Mouse (Mus musculus) liver, embryonic 13.5 days (tissue): Measurements from ENCODE around the gene Casz1. TPM values are rescaled to one million over a fixed set of nuclear protein-coding genes. Genes with fewer than 3 reads are reported as not detected.

ENCODE experiments used
- ATAC-seq: fragments of 200-750 bp; cut with Nextera tagmentation; 2 replicates; pipeline ENCODE4 v1.8.0; 2017; ENCODE audit warnings: low read depth, mild to moderate bottlenecking, moderate number of reproducible peaks, moderate library complexity
- DNase-seq: peaks from one replicate; pipeline ENCODE4 v3.0.0; 2022
- H3K27ac ChIP-seq: fragments of 300-500 bp; sonication (generic); 2 replicates; pipeline ENCODE4 v1.5.1; 2015; ENCODE audit warnings: moderate library complexity, mild to moderate bottlenecking, inconsistent platforms
- H3K27me3 ChIP-seq: fragments of 300-500 bp; sonication (generic); 2 replicates; pipeline ENCODE4 v1.6.1; 2015; ENCODE audit warnings: mild to moderate bottlenecking, inconsistent platforms
- H3K36me3 ChIP-seq: fragments of 300-500 bp; sonication (generic); 2 replicates; pipeline ENCODE4 v1.6.1; 2015; ENCODE audit warnings: mild to moderate bottlenecking, inconsistent platforms
- H3K4me1 ChIP-seq: fragments of 300-500 bp; sonication (generic); replicated peaks from 2 replicates; pipeline ENCODE4 v1.6.1; 2015; ENCODE audit warnings: inconsistent platforms
- H3K4me2 ChIP-seq: fragments of 300-500 bp; sonication (generic); 2 replicates; pipeline ENCODE4 v1.6.1; 2015; ENCODE audit warnings: inconsistent platforms, mild to moderate bottlenecking, moderate library complexity
- H3K4me3 ChIP-seq: fragments of 300-500 bp; sonication (generic); replicated peaks from 2 replicates; pipeline ENCODE4 v1.5.1; 2015; ENCODE audit warnings: mild to moderate bottlenecking, inconsistent platforms
- H3K9ac ChIP-seq: fragments of 300-500 bp; sonication (generic); 2 replicates; pipeline ENCODE4 v1.6.1; 2015; ENCODE audit warnings: mild to moderate bottlenecking, inconsistent platforms
- H3K9me3 ChIP-seq: fragments of 300-500 bp; sonication (generic); replicated peaks from 2 replicates; pipeline ENCODE4 v1.6.1; 2016; ENCODE audit warnings: inconsistent platforms
- WGBS: fragments of 180-500 bp; shearing (Covaris S2); methylation state at CpG from one replicate; pipeline ENCODE4 v1.1.7; 2015; ENCODE audit not compliant: insufficient replicate concordance; 5-methylcytosine and 5-hydroxymethylcytosine counted together
- polyA plus RNA-seq: library from polyadenylated mRNA; unstranded; fragments of >200 nt; fragmentation: Nextera tagmentation; extraction: Ambion mirVana; gene quantifications from 2 replicates; pipeline ENCODE4 v1.2.1, GENCODE M21; 2015

Gene Casz1
- polyA plus RNA-seq, 1 experiment from 2014 or later = 0.45 TPM

GRCm38 (mm10) chr4:148866812-148867470, 62.7 kb downstream of the Casz1 start:
- no peak for ATAC-seq
- H3K27me3 ChIP-seq = peaks cover 18% of the 10 kb centered on the region
- H3K4me3 ChIP-seq = no peak overlapping the region
- DNase-seq = no peak
- H3K4me2 ChIP-seq = no peak overlapping the region
- H3K4me1 ChIP-seq = no peaks in the 10 kb centered on the region
- 13% methylated on average over 12 of the region's 12 CpGs for WGBS
- H3K9me3 ChIP-seq = no peaks in the 10 kb centered on the region
- no peak overlapping the region for H3K27ac ChIP-seq
- no peak overlapping the region for H3K9ac ChIP-seq
- H3K36me3 ChIP-seq = no peaks in the 10 kb centered on the region

- no peak for ATAC-seq
- no peak for DNase-seq
Observed at GRCm38 (mm10) chr4:148867721-148868397, 63.6 kb downstream of the Casz1 start.

GRCm38 (mm10) chr4:148869566-148869965, 65.3 kb downstream of the Casz1 start:
- no peaks in the 10 kb centered on the region for H3K4me1 ChIP-seq
- peaks cover 35% of the 10 kb centered on the region for H3K27me3 ChIP-seq
- H3K27ac ChIP-seq = no peak overlapping the region
- DNase-seq = no peak
- H3K4me3 ChIP-seq = no peak overlapping the region
- no peaks in the 10 kb centered on the region for H3K9me3 ChIP-seq
- WGBS = 76% methylated on average over 7 of the region's 7 CpGs
- H3K9ac ChIP-seq = no peak overlapping the region
- H3K4me2 ChIP-seq = no peak overlapping the region
- no peaks in the 10 kb centered on the region for H3K36me3 ChIP-seq
- ATAC-seq = no peak

More at GRCm38 (mm10) chr4:148867721-148868397, 63.6 kb downstream of the Casz1 start:
- Histone ChIP-seq H3K4me1 (no peaks in the 10 kb centered on the region), H3K36me3 (no peaks in the 10 kb centered on the region), H3K4me3 (no peak overlapping the region), H3K9ac (no peak overlapping the region), H3K4me2 (no peak overlapping the region), H3K27ac (no peak overlapping the region), H3K27me3 (peaks cover 24% of the 10 kb centered on the region), H3K9me3 (no peaks in the 10 kb centered on the region)
- 61% methylated on average over 11 of the region's 11 CpGs for WGBS

- Histone ChIP-seq H3K4me3 (no peak overlapping the region), H3K4me1 (no peaks in the 10 kb centered on the region), H3K9ac (no peak overlapping the region), H3K27me3 (peaks cover 39% of the 10 kb centered on the region), H3K27ac (no peak overlapping the region), H3K9me3 (no peaks in the 10 kb centered on the region), H3K36me3 (no peaks in the 10 kb centered on the region), H3K4me2 (no peak overlapping the region)
- WGBS = 74% methylated on average over 4 of the region's 4 CpGs
- ATAC-seq (no peak), DNase-seq (no peak)
Observed at GRCm38 (mm10) chr4:148870496-148870895, 66.3 kb downstream of the Casz1 start.

- Histone ChIP-seq H3K27me3 (peaks cover 45% of the 10 kb centered on the region), H3K4me1 (no peaks in the 10 kb centered on the region)
- WGBS = 54% methylated on average over 10 of the region's 10 CpGs
Observed at GRCm38 (mm10) chr4:148871751-148872334, 67.6 kb downstream of the Casz1 start.

GRCm38 (mm10) chr4:148872372-148872771, 68.1 kb downstream of the Casz1 start:
- Histone ChIP-seq H3K36me3 (no peaks in the 10 kb centered on the region), H3K27ac (no peak overlapping the region), H3K4me2 (no peak overlapping the region), H3K9me3 (no peaks in the 10 kb centered on the region), H3K27me3 (peaks cover 47% of the 10 kb centered on the region), H3K9ac (no peak overlapping the region), H3K4me1 (peaks cover 4% of the 10 kb centered on the region; the same call in 1 of the 2 replicates), H3K4me3 (no peak overlapping the region)
- WGBS = 60% methylated on average over 9 of the region's 9 CpGs
- ATAC-seq = no peak
- no peak for DNase-seq

More at GRCm38 (mm10) chr4:148871751-148872334, 67.6 kb downstream of the Casz1 start:
- H3K27ac ChIP-seq = no peak overlapping the region
- DNase-seq (no peak), ATAC-seq (no peak)
- H3K36me3 ChIP-seq = no peaks in the 10 kb centered on the region
- no peak overlapping the region for H3K4me2 ChIP-seq
- no peak overlapping the region for H3K9ac ChIP-seq
- no peak overlapping the region for H3K4me3 ChIP-seq
- H3K9me3 ChIP-seq = no peaks in the 10 kb centered on the region

GRCm38 (mm10) chr4:148872783-148873182, 68.6 kb downstream of the Casz1 start:
- no peaks in the 10 kb centered on the region for H3K9me3 ChIP-seq
- H3K4me3 ChIP-seq = no peak overlapping the region
- H3K27me3 ChIP-seq = peaks cover 48% of the 10 kb centered on the region
- DNase-seq = no peak
- H3K4me1 ChIP-seq = peaks cover 4% of the 10 kb centered on the region; the same call in 1 of the 2 replicates
- no peak overlapping the region for H3K9ac ChIP-seq
- no peak overlapping the region for H3K27ac ChIP-seq
- no peak for ATAC-seq
- no peak overlapping the region for H3K4me2 ChIP-seq
- 59% methylated on average over 12 of the region's 12 CpGs for WGBS
- no peaks in the 10 kb centered on the region for H3K36me3 ChIP-seq

GRCm38 (mm10) chr4:148876166-148876565, 71.9 kb downstream of the Casz1 start:
- H3K27ac ChIP-seq = no peak overlapping the region
- no peak overlapping the region for H3K4me2 ChIP-seq
- peaks cover 71% of the 10 kb centered on the region for H3K27me3 ChIP-seq
- H3K36me3 ChIP-seq = no peaks in the 10 kb centered on the region
- WGBS = 78% methylated on average over 9 of the region's 9 CpGs
- ATAC-seq = no peak
- no peak overlapping the region for H3K4me3 ChIP-seq
- H3K9me3 ChIP-seq = no peaks in the 10 kb centered on the region
- no peak overlapping the region for H3K9ac ChIP-seq
- H3K4me1 ChIP-seq = peaks cover 18% of the 10 kb centered on the region
- DNase-seq = no peak

- Histone ChIP-seq H3K9me3 (no peaks in the 10 kb centered on the region), H3K27ac (no peak overlapping the region), H3K27me3 (peaks cover 76% of the 10 kb centered on the region), H3K9ac (no peak overlapping the region), H3K4me1 (peaks cover 22% of the 10 kb centered on the region), H3K4me3 (no peak overlapping the region), H3K36me3 (no peaks in the 10 kb centered on the region), H3K4me2 (no peak overlapping the region)
- DNase-seq = no peak
- ATAC-seq = no peak
- 57% methylated on average over 8 of the region's 8 CpGs for WGBS
Observed at GRCm38 (mm10) chr4:148876867-148877266, 72.6 kb downstream of the Casz1 start.

- Histone ChIP-seq H3K4me3 (no peak overlapping the region), H3K27me3 (peaks cover 78% of the 10 kb centered on the region), H3K27ac (no peak overlapping the region), H3K9me3 (no peaks in the 10 kb centered on the region), H3K4me1 (peaks cover 22% of the 10 kb centered on the region), H3K4me2 (no peak overlapping the region), H3K36me3 (no peaks in the 10 kb centered on the region), H3K9ac (no peak overlapping the region)
- DNase-seq = no peak
- WGBS = 63% methylated on average over 11 of the region's 11 CpGs
- ATAC-seq = no peak
Observed at GRCm38 (mm10) chr4:148878192-148878983, 74.2 kb downstream of the Casz1 start.

GRCm38 (mm10) chr4:148878984-148879610, 74.9 kb downstream of the Casz1 start:
- DNase-seq (no peak), ATAC-seq (peak; percentile 77)
- 25% methylated on average over 11 of the region's 11 CpGs for WGBS
- no peaks in the 10 kb centered on the region for H3K9me3 ChIP-seq
- no peak overlapping the region for H3K27ac ChIP-seq
- peaks cover 22% of the 10 kb centered on the region for H3K4me1 ChIP-seq
- no peak overlapping the region for H3K4me3 ChIP-seq
- H3K4me2 ChIP-seq = no peak overlapping the region
- H3K27me3 ChIP-seq = peaks cover 79% of the 10 kb centered on the region
- H3K9ac ChIP-seq = no peak overlapping the region
- no peaks in the 10 kb centered on the region for H3K36me3 ChIP-seq
